Mouse (Mus musculus) intestine, embryonic 14.5 days (tissue): ENCODE results near the gene Arhgap42. TPM values are rescaled to one million over a fixed set of nuclear protein-coding genes. Genes with fewer than 3 reads are reported as not detected.

Source experiments
- ATAC-seq: fragments of 200-750 bp; cut with Nextera tagmentation; replicated peaks from 2 replicates; pipeline ENCODE4 v1.8.0; 2017; ENCODE audit warnings: low read depth, moderate number of reproducible peaks, moderate TSS enrichment, moderate library complexity; ENCODE audit not compliant: low FRiP score, low TSS enrichment
- DNase-seq: peaks from one replicate; pipeline ENCODE4 v3.0.0-alpha.2; 2018; ENCODE audit warnings: low spot score
- H3K27ac ChIP-seq: fragments of 300-500 bp; sonication (generic); 2 replicates; pipeline ENCODE4 v1.5.1; 2014; ENCODE audit warnings: low read depth, mild to moderate bottlenecking, control low read depth
- H3K27me3 ChIP-seq: fragments of 300-500 bp; sonication (generic); replicated peaks from 2 replicates; pipeline ENCODE4 v1.6.1; 2014; ENCODE audit warnings: low read length, control low read depth; ENCODE audit not compliant: control insufficient read depth, insufficient read depth
- H3K36me3 ChIP-seq: fragments of 300-500 bp; sonication (generic); 2 replicates; pipeline ENCODE4 v1.6.1; 2014; ENCODE audit warnings: low read length, control low read depth; ENCODE audit not compliant: control insufficient read depth, insufficient read depth
- H3K4me1 ChIP-seq: fragments of 300-500 bp; sonication (generic); replicated peaks from 2 replicates; pipeline ENCODE4 v1.6.1; 2014; ENCODE audit warnings: low read length, control low read depth, mixed read lengths; ENCODE audit not compliant: control insufficient read depth, insufficient read depth
- H3K4me2 ChIP-seq: fragments of 300-500 bp; sonication (generic); 2 replicates; pipeline ENCODE4 v1.6.1; 2014; ENCODE audit warnings: low read length
- H3K4me3 ChIP-seq: fragments of 300-500 bp; sonication (generic); 2 replicates; pipeline ENCODE4 v1.5.1; 2014; ENCODE audit warnings: low read depth, low read length, control low read depth, mixed read lengths
- H3K9ac ChIP-seq: fragments of 300-500 bp; sonication (generic); 2 replicates; pipeline ENCODE4 v1.6.1; 2014; ENCODE audit warnings: mild to moderate bottlenecking, low read length
- H3K9me3 ChIP-seq: fragments of 300-500 bp; sonication (generic); 2 replicates; pipeline ENCODE4 v1.6.1; 2016; ENCODE audit warnings: low read length, control low read depth; ENCODE audit not compliant: control insufficient read depth
- WGBS: fragments of 180-500 bp; shearing (Covaris S2); extraction: QIAGEN DNeasy Blood & Tissue Kit; methylation state at CpG from one replicate; pipeline ENCODE4 v1.1.7; 2014; 5-methylcytosine and 5-hydroxymethylcytosine counted together
- polyA plus RNA-seq: library from polyadenylated mRNA; unstranded; fragments of >200 nt; fragmentation: Nextera tagmentation; extraction: Ambion mirVana; gene quantifications from 2 replicates; pipeline ENCODE4 v1.2.1, GENCODE M21; 2014

Gene Arhgap42
- polyA plus RNA-seq, 1 experiment from 2014 or later: 39.4 TPM

- no peak for DNase-seq
- Histone ChIP-seq H3K36me3 (no peaks in the 10 kb centered on the region), H3K27ac (no peak overlapping the region; the same call in 1 of the 2 replicates), H3K4me1 (peaks cover 5% of the 10 kb centered on the region; the same call in 1 of the 2 replicates), H3K4me2 (no peak overlapping the region), H3K4me3 (no peak overlapping the region), H3K9ac (no peak overlapping the region), H3K27me3 (no peaks in the 10 kb centered on the region), H3K9me3 (no peaks in the 10 kb centered on the region)
- ATAC-seq: no peak
- 48% methylated on average over 1 of the region's 1 CpGs for WGBS
Measured at GRCm38 (mm10) chr9:9093096-9093495, 145.8 kb downstream of the Arhgap42 start.

GRCm38 (mm10) chr9:9083441-9083840 is 155.5 kb downstream of the Arhgap42 start:
- no peaks in the 10 kb centered on the region for H3K27me3 ChIP-seq
- DNase-seq (no peak), ATAC-seq (no peak)
- WGBS: 68% methylated on average over 2 of the region's 2 CpGs
- no peak overlapping the region for H3K4me2 ChIP-seq
- H3K4me3 ChIP-seq: no peak overlapping the region
- H3K9me3 ChIP-seq: no peaks in the 10 kb centered on the region
- no peak overlapping the region for H3K9ac ChIP-seq
- no peaks in the 10 kb centered on the region for H3K36me3 ChIP-seq
- H3K27ac ChIP-seq: no peak overlapping the region
- no peaks in the 10 kb centered on the region for H3K4me1 ChIP-seq

- no peak overlapping the region for H3K9ac ChIP-seq
- no peaks in the 10 kb centered on the region for H3K4me1 ChIP-seq
- no peak for ATAC-seq
- H3K27ac ChIP-seq: no peak overlapping the region
- no peaks in the 10 kb centered on the region for H3K27me3 ChIP-seq
- H3K36me3 ChIP-seq: peaks cover 10% of the 10 kb centered on the region
- no peak overlapping the region for H3K4me3 ChIP-seq
- no peaks in the 10 kb centered on the region for H3K9me3 ChIP-seq
- H3K4me2 ChIP-seq: no peak overlapping the region
- no peak for DNase-seq
Measured at GRCm38 (mm10) chr9:9052920-9053319, 186.0 kb downstream of the Arhgap42 start.

DNA sequence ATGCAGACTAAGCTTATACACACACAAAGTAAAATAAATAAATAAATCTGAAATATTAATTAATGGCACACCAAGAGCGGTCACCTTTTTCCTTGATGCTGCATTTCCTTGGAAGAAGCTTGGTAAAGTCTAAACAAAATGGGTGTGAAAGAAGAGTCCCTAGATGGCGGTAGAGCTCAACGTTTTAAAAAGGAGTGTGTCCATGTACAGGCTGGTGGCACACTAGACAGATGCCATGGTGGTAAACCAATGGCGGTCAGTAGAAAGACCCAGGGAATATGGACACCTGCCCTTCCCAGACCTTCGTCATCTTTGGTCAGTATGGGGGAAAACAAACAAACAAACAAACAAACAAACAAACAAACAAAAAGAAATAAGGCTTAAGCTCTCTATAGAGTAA is 187.7 kb downstream of the Arhgap42 start:
- Histone ChIP-seq H3K27me3 (no peaks in the 10 kb centered on the region), H3K9me3 (no peaks in the 10 kb centered on the region), H3K27ac (no peak overlapping the region), H3K9ac (no peak overlapping the region), H3K36me3 (peaks cover 8% of the 10 kb centered on the region; the same call in 1 of the 2 replicates), H3K4me2 (no peak overlapping the region), H3K4me1 (no peaks in the 10 kb centered on the region), H3K4me3 (no peak overlapping the region)
- ATAC-seq (0 out of 2 replicates have a peak, but pooled peaks have one; percentile 32), DNase-seq (no peak)
- 56% methylated on average over 5 of the region's 5 CpGs for WGBS

- Histone ChIP-seq H3K4me2 (no peak overlapping the region), H3K27me3 (no peaks in the 10 kb centered on the region), H3K9ac (no peak overlapping the region), H3K27ac (no peak overlapping the region), H3K9me3 (no peaks in the 10 kb centered on the region), H3K4me3 (no peak overlapping the region), H3K36me3 (peaks cover 10% of the 10 kb centered on the region; the same call in 1 of the 2 replicates), H3K4me1 (no peaks in the 10 kb centered on the region)
- ATAC-seq (no peak), DNase-seq (no peak)
- WGBS: 52% methylated on average over 3 of the region's 3 CpGs
Measured at GRCm38 (mm10) chr9:9049202-9049601, 189.7 kb downstream of the Arhgap42 start.

DNA sequence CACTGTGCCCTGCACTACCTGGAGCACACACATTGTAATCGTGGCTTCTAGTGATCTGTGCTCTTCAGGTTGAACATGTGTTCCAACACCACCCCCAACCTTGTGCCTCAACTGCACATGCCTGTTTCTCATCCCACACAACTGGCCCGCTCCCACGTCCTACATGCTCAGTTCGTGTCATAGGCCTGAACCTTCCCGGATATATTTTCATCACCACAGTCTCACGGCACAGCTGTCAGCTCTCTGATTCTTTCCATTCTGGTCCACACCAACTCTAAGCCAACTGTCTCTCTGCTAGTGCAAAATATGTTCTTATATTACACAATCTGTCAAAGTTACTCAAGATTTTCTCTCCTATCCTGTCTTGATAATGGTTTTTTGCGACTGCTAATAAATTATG is 197.9 kb downstream of the Arhgap42 start:
- H3K4me2 ChIP-seq: no peak overlapping the region
- H3K9ac ChIP-seq: no peak overlapping the region
- ATAC-seq (no peak), DNase-seq (no peak)
- WGBS: 89% methylated on average over 7 of the region's 7 CpGs
- H3K27me3 ChIP-seq: no peaks in the 10 kb centered on the region
- no peak overlapping the region for H3K27ac ChIP-seq
- H3K4me3 ChIP-seq: no peak overlapping the region
- H3K4me1 ChIP-seq: no peaks in the 10 kb centered on the region
- H3K36me3 ChIP-seq: peaks cover under 1% of the 10 kb centered on the region; the same call in 1 of the 2 replicates
- H3K9me3 ChIP-seq: no peaks in the 10 kb centered on the region

DNA sequence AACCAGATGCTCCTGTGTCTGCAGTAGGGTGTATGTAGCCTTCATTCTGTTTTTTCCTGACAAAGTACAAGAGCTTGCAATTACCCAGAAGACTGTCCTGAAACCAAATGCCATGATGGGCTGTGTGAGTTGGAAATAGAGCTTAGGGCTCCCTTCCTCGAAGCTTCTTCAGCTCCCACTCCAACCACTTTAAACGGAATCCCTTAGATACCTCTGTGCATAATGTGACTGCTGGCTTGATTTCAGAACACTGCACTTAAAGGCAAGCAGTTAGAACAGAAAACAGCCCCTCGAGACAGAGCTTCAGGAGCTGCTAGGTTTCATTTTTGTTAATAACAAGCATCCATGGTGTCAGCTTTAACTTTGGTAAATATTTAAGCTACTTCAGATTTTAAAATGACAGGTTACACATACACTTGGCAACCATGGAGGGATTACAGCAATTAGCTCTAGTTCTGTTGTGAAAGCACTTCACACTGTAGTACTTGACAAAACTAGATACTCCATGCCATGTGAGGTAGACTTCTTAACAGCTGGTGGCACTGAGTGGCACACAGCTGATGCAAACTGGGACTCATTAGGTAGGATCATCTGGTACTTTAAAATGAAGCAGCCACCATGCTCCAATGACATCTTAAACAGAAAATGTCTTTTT is 201.8 kb downstream of the Arhgap42 start:
- DNase-seq (no peak), ATAC-seq (no peak)
- Histone ChIP-seq H3K9ac (no peak overlapping the region), H3K9me3 (no peaks in the 10 kb centered on the region), H3K36me3 (0 out of 2 replicates have a peak, but pooled peaks cover 12% of the 10 kb centered on the region), H3K4me2 (no peak overlapping the region), H3K27me3 (no peaks in the 10 kb centered on the region), H3K4me3 (no peak overlapping the region), H3K4me1 (no peaks in the 10 kb centered on the region), H3K27ac (no peak overlapping the region)
- whole genome bisulfite sequencing: 72% methylated on average over 3 of the region's 3 CpGs

GRCm38 (mm10) chr9:9027904-9028303 is 211.0 kb downstream of the Arhgap42 start:
- Histone ChIP-seq H3K27ac (peak overlapping the region; percentile 51; the same call in 1 of the 2 replicates), H3K4me1 (no peaks in the 10 kb centered on the region; the same call in 1 of the 2 replicates), H3K9me3 (no peaks in the 10 kb centered on the region), H3K9ac (no peak overlapping the region), H3K27me3 (no peaks in the 10 kb centered on the region), H3K4me3 (no peak overlapping the region), H3K36me3 (peaks cover 19% of the 10 kb centered on the region; the same call in 1 of the 2 replicates), H3K4me2 (no peak overlapping the region)
- DNase-seq (no peak), ATAC-seq (no peak)
- 81% methylated on average over 3 of the region's 3 CpGs for WGBS

GRCm38 (mm10) chr9:9027445-9027844 is 211.5 kb downstream of the Arhgap42 start:
- Histone ChIP-seq H3K4me1 (no peaks in the 10 kb centered on the region; the same call in 1 of the 2 replicates), H3K4me2 (no peak overlapping the region), H3K4me3 (no peak overlapping the region), H3K27me3 (no peaks in the 10 kb centered on the region), H3K36me3 (peaks cover 16% of the 10 kb centered on the region; the same call in 1 of the 2 replicates), H3K27ac (peak overlapping the region; percentile 51; the same call in 1 of the 2 replicates), H3K9ac (no peak overlapping the region), H3K9me3 (no peaks in the 10 kb centered on the region)
- 11% methylated on average over 5 of the region's 5 CpGs for WGBS
- DNase-seq (no peak), ATAC-seq (no peak)
